Mouse (Mus musculus): Measurements from ENCODE around the gene Rem1. TPM values are rescaled to one million over a fixed set of nuclear protein-coding genes. Genes with fewer than 3 reads are reported as not detected.
"Not testable (repeated sequence)": the region's sequence is repeated elsewhere in the genome, so short reads cannot be mapped to it uniquely, and the experiment has no call there.

Rem1 gene
- polyA plus RNA-seq, 1 experiment from 2014 or later = 6.1 TPM

DNA sequence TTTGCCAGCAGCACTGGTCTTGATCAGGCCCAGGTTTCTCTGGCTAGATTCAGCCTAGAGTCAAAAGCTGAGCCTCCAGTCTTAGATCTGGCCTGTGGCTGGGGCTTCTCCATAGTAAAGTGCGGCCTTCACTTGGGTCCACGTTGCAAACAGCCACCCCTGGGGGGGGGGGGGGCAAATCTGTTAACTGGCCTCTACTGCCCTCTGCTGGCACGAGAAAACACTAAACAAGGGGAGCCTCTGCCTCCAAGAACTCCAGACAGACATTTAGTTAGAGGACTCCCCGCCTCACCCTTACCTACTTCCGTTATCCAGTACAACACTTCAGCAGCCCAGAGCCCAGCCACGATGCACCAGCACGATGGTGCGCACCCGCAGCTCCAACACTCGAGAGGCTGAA, 30.6 kb downstream of the Rem1 start:
- H3K27me3 ChIP-seq (ENCODE audit: control insufficient read depth, insufficient read depth, low read length) = no peaks in the 10 kb centered on the region
- no peaks in the 10 kb centered on the region for H3K9me3 ChIP-seq (replicated peaks; ENCODE audit: control insufficient read depth, low read length)
- no peak for ATAC-seq (replicated peaks; ENCODE audit: insufficient number of reproducible peaks, low FRiP score, low TSS enrichment)
- no peak overlapping the region for H3K27ac ChIP-seq (ENCODE audit: low read depth, low read length)
- H3K4me3 ChIP-seq (ENCODE audit: low read depth, low read length) = no peak overlapping the region
- 57% methylated on average over 10 of the region's 10 CpGs for WGBS (ENCODE audit: insufficient replicate concordance)
- H3K4me2 ChIP-seq = no peak overlapping the region
- no peaks in the 10 kb centered on the region for H3K36me3 ChIP-seq (ENCODE audit: control insufficient read depth, insufficient read depth, low read length)
- peaks cover 11% of the 10 kb centered on the region for H3K4me1 ChIP-seq (ENCODE audit: control insufficient read depth, insufficient read depth, low read length)
- H3K9ac ChIP-seq (ENCODE audit: low read depth, low read length) = no peak overlapping the region

DNA sequence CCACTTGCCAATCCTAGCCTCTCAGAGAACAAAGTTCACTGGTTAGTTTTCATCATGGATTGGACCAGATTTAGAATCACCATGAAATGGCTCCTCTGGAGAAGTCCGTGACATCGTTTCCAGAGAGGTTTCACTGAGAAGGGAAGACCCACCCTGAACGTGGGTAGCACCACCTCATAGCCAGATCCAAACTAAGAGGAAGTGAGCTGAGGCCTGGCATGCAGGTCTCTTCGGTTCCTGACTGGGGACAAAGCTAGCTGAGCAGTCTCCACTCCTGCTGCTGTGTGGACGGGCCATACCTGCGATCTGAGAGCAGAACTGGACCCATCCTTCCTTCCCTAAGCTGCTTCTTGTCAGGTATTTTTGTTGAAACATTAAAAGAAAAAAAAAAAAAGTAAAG, 34.4 kb downstream of the Rem1 start:
- H3K27me3 ChIP-seq (ENCODE audit: control insufficient read depth, insufficient read depth, low read length) = no peaks in the 10 kb centered on the region
- no peak overlapping the region for H3K27ac ChIP-seq (ENCODE audit: low read depth, low read length)
- H3K36me3 ChIP-seq (ENCODE audit: control insufficient read depth, insufficient read depth, low read length) = no peaks in the 10 kb centered on the region
- H3K4me1 ChIP-seq (ENCODE audit: control insufficient read depth, insufficient read depth, low read length) = no peaks in the 10 kb centered on the region
- H3K9ac ChIP-seq (ENCODE audit: low read depth, low read length) = no peak overlapping the region
- no peaks in the 10 kb centered on the region for H3K9me3 ChIP-seq (replicated peaks; ENCODE audit: control insufficient read depth, low read length)
- 75% methylated on average over 6 of the region's 6 CpGs for WGBS (ENCODE audit: insufficient replicate concordance)
- H3K4me2 ChIP-seq = no peak overlapping the region
- no peak for ATAC-seq (replicated peaks; ENCODE audit: insufficient number of reproducible peaks, low FRiP score, low TSS enrichment)
- no peak overlapping the region for H3K4me3 ChIP-seq (ENCODE audit: low read depth, low read length)

DNA sequence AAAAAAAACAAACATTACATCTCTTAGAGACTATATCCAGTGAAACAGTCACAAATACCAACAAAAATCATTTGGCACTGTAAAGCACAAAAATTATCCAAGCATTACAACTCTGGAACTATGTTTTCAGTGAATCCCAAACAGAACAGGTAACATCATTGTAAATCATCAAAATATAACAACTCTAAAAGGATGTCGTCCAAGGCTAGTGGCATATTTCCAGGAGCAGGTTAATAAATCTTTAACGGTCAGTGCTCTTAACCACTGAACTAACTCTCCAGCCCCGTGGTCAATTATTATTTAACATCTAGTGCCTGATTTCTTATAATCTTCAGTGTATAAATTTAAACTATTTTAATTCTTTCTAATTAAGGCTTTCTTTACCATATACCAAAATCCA, 39.4 kb downstream of the Rem1 start:
- H3K27ac ChIP-seq (ENCODE audit: low read depth, low read length); H3K4me3 ChIP-seq (ENCODE audit: low read depth, low read length); H3K36me3 ChIP-seq (ENCODE audit: control insufficient read depth, insufficient read depth, low read length); H3K9me3 ChIP-seq (replicated peaks; ENCODE audit: control insufficient read depth, low read length); H3K4me2 ChIP-seq; ATAC-seq (replicated peaks; ENCODE audit: insufficient number of reproducible peaks, low FRiP score, low TSS enrichment); H3K27me3 ChIP-seq (ENCODE audit: control insufficient read depth, insufficient read depth, low read length); H3K9ac ChIP-seq (ENCODE audit: low read depth, low read length): not testable (repeated sequence)
- peaks cover 11% of the 10 kb centered on the region for H3K4me1 ChIP-seq (ENCODE audit: control insufficient read depth, insufficient read depth, low read length)
- 69% methylated on average over 3 of the region's 3 CpGs for WGBS (ENCODE audit: insufficient replicate concordance)

DNA sequence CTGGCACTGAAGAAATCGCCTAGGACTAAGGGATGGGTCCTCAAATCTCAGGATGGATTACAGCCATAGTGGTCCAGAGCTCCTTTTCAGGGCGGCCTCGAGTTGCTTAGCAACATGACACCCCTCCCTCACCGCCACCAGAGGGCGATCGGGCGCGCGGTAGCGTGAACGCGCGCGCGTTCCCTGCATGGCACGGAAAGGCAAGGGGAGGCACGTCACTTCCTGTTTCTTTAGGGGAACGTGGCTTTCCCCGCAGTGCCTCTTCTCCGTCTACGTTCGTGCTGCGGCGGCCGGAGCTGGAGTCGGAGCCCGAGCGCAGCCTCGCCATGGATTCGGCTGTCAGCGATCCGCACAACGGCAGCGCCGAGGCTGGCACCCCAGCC, 42.5 kb downstream of the Rem1 start, which contains the start of gene H13:
TSS of gene H13 (plus strand) at position 206 of the 383 bp plus-strand sequence.
- peaks cover 33% of the 10 kb centered on the region for H3K4me1 ChIP-seq (ENCODE audit: control insufficient read depth, insufficient read depth, low read length)
- H3K9ac ChIP-seq (ENCODE audit: low read depth, low read length) = peak within 1 kb of the TSS; percentile 98
- H3K4me2 ChIP-seq = peak within 1 kb of the TSS; percentile 86
- H3K27me3 ChIP-seq (ENCODE audit: control insufficient read depth, insufficient read depth, low read length) = no peaks in the 10 kb centered on the region
- under 1% methylated on average over 35 of the region's 35 CpGs for WGBS (ENCODE audit: insufficient replicate concordance)
- H3K27ac ChIP-seq (ENCODE audit: low read depth, low read length) = peak within 1 kb of the TSS; percentile 94
- ATAC-seq (replicated peaks; ENCODE audit: insufficient number of reproducible peaks, low FRiP score, low TSS enrichment) = peak; percentile 54
- no peaks in the 10 kb centered on the region for H3K36me3 ChIP-seq (ENCODE audit: control insufficient read depth, insufficient read depth, low read length)
- H3K4me3 ChIP-seq (ENCODE audit: low read depth, low read length) = peak within 1 kb of the TSS; percentile 99
- no peaks in the 10 kb centered on the region for H3K9me3 ChIP-seq (replicated peaks; ENCODE audit: control insufficient read depth, low read length)

DNA sequence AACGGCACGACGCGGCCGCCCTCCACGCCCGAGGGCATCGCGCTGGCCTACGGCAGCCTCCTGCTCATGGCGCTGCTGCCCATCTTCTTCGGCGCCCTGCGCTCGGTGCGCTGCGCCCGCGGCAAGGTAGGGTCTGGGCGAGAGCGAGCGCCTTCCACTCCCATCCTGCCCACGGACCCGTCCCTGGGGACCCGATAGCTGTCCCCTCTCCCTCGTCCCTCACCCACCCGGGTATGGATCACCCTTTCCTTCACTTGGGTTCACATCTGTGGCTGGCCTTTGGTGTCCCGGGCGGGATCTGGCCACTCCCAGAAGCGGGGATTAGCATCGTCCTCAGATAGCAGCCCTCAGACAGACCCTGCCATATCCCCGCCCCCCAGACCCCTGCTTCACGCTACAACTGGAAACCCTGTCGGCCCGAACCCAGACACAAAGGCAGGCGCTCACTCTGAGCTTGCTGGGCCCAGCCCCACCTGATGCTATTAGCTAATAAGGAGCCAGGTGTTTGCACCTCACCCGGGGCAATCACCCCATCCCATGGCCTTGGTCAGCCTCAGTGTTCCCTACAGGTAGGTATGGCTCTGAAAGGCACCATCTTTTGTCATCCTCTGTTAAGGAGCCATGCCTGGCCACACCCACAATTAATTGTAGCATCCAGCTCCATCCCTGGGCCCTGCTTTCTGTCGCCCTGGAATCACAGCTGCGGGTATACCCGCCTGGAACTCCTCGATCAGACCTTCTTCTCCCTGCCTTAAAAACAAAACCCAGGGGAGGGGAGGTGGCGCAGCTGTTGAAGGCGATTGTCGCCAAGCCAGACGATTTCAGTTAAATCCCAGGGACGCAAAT, 43.1 kb downstream of the Rem1 start:
- Histone ChIP-seq H3K36me3 (ENCODE audit: control insufficient read depth, insufficient read depth, low read length) (no peaks in the 10 kb centered on the region), H3K9me3 (replicated peaks; ENCODE audit: control insufficient read depth, low read length) (no peaks in the 10 kb centered on the region), H3K4me2 (peak overlapping the region; percentile 86), H3K9ac (ENCODE audit: low read depth, low read length) (peak overlapping the region; percentile 98), H3K4me1 (ENCODE audit: control insufficient read depth, insufficient read depth, low read length) (peaks cover 34% of the 10 kb centered on the region), H3K27ac (ENCODE audit: low read depth, low read length) (peak overlapping the region; percentile 94), H3K4me3 (ENCODE audit: low read depth, low read length) (peak overlapping the region; percentile 99), H3K27me3 (ENCODE audit: control insufficient read depth, insufficient read depth, low read length) (no peaks in the 10 kb centered on the region)
- ATAC-seq (replicated peaks; ENCODE audit: insufficient number of reproducible peaks, low FRiP score, low TSS enrichment) = peak; percentile 54
- WGBS (ENCODE audit: insufficient replicate concordance) = 2% methylated on average over 46 of the region's 46 CpGs

DNA sequence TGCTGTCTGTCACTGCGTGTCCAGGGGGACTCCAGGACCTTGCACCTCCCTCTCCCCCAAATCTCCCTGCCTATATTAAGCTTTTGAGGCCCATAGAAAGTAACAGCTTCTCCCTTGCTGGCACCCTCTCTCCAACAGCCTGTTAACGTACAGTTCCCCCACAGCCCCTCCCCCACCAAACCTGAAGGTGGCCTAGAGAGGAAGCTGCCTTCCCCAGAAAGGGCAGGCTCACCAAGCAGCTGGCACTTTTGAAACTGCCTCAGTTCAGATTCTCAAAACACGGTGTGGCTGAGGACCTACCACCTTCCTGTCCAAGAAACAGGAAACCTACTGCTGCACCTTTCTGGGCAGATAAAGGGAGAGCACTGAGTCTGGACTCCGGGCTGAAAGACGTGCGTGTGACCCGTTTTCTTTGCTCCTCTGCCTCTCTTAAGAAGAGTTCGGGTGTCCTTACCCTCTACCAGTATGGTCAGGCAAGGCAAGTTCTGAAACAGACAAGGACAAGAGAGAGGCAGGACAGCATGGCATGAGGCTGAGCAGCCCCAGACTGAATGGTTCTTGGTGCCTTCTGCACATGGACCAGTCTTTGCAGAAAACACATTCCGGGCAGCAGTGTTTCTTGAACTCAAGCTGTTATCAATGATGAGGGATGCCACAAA, 44.4 kb downstream of the Rem1 start:
- H3K27ac ChIP-seq (ENCODE audit: low read depth, low read length) = 0 out of 2 replicates have a peak overlapping the region, but pooled peaks have one; percentile 0
- peak overlapping the region; percentile 98 for H3K9ac ChIP-seq (ENCODE audit: low read depth, low read length)
- H3K27me3 ChIP-seq (ENCODE audit: control insufficient read depth, insufficient read depth, low read length) = no peaks in the 10 kb centered on the region
- H3K4me2 ChIP-seq = peak overlapping the region; percentile 86
- H3K4me3 ChIP-seq (ENCODE audit: low read depth, low read length) = peak overlapping the region; percentile 99
- H3K36me3 ChIP-seq (ENCODE audit: control insufficient read depth, insufficient read depth, low read length) = 0 out of 2 replicates have a peak, but pooled peaks cover 2% of the 10 kb centered on the region
- WGBS (ENCODE audit: insufficient replicate concordance) = 48% methylated on average over 9 of the region's 9 CpGs
- no peaks in the 10 kb centered on the region for H3K9me3 ChIP-seq (replicated peaks; ENCODE audit: control insufficient read depth, low read length)
- H3K4me1 ChIP-seq (ENCODE audit: control insufficient read depth, insufficient read depth, low read length) = peaks cover 34% of the 10 kb centered on the region
- no peak for ATAC-seq (replicated peaks; ENCODE audit: insufficient number of reproducible peaks, low FRiP score, low TSS enrichment)

DNA sequence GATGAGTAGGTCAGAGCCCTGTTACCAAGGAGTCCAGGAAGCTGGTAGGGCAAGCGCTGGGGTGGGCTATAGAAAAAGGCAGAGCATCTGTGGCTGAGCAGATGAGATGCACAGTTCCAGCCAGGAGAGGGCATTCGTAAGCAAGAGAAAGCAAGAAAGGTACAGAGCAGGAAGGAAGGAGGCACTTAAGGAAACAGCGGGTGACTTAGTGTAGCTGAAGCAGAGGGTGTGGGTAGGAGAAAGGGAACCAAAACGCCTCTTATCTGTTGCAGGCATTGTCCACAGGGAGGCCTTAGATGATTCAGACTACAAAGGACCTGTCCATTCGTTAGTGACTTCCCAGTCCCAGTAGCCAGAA, 44.9 kb downstream of the Rem1 start:
- WGBS (ENCODE audit: insufficient replicate concordance) = 28% methylated on average over 5 of the region's 5 CpGs
- 0 out of 2 replicates have a peak, but pooled peaks cover 2% of the 10 kb centered on the region for H3K36me3 ChIP-seq (ENCODE audit: control insufficient read depth, insufficient read depth, low read length)
- H3K4me3 ChIP-seq (ENCODE audit: low read depth, low read length) = peak overlapping the region; percentile 99
- H3K4me1 ChIP-seq (ENCODE audit: control insufficient read depth, insufficient read depth, low read length) = peaks cover 34% of the 10 kb centered on the region
- no peaks in the 10 kb centered on the region for H3K27me3 ChIP-seq (ENCODE audit: control insufficient read depth, insufficient read depth, low read length)
- no peaks in the 10 kb centered on the region for H3K9me3 ChIP-seq (replicated peaks; ENCODE audit: control insufficient read depth, low read length)
- 0 out of 2 replicates have a peak overlapping the region, but pooled peaks have one; percentile 0 for H3K27ac ChIP-seq (ENCODE audit: low read depth, low read length)
- no peak; the same call in 1 of the 2 replicates for ATAC-seq (replicated peaks; ENCODE audit: insufficient number of reproducible peaks, low FRiP score, low TSS enrichment)
- peak overlapping the region; percentile 86 for H3K4me2 ChIP-seq
- peak overlapping the region; percentile 98; the same call in 1 of the 2 replicates for H3K9ac ChIP-seq (ENCODE audit: low read depth, low read length)

DNA sequence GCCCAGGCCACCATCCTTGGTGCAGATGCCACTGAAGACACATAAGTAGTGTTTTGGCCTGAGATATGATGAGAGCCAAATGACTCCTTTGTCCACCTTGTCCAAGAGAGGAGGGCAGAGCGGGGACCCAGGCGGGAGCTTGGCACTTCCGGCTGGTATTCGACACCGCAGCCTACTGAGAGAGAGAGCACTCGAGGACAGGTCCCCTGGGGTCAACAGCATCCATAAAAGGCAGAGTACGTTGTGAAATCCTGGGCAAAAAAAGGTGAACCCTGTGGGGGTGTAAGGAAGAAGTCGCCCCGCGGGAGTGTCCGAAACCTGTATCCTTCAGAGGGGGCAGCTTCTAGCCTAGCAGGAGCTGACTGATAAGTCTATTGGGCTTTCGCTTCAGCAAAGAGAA, 45.4 kb downstream of the Rem1 start:
- Histone ChIP-seq H3K9me3 (replicated peaks; ENCODE audit: control insufficient read depth, low read length) (no peaks in the 10 kb centered on the region), H3K9ac (ENCODE audit: low read depth, low read length) (peak overlapping the region; percentile 22; the same call in 1 of the 2 replicates), H3K27ac (ENCODE audit: low read depth, low read length) (no peak overlapping the region), H3K4me2 (peak overlapping the region; percentile 86), H3K4me1 (ENCODE audit: control insufficient read depth, insufficient read depth, low read length) (peaks cover 34% of the 10 kb centered on the region), H3K36me3 (ENCODE audit: control insufficient read depth, insufficient read depth, low read length) (0 out of 2 replicates have a peak, but pooled peaks cover 2% of the 10 kb centered on the region), H3K27me3 (ENCODE audit: control insufficient read depth, insufficient read depth, low read length) (no peaks in the 10 kb centered on the region), H3K4me3 (ENCODE audit: low read depth, low read length) (no peak overlapping the region)
- no peak for ATAC-seq (replicated peaks; ENCODE audit: insufficient number of reproducible peaks, low FRiP score, low TSS enrichment)
- 87% methylated on average over 12 of the region's 12 CpGs for WGBS (ENCODE audit: insufficient replicate concordance)

Data from heart, embryonic 11.5 days (tissue).